Mouse (Mus musculus): ENCODE data around the gene Srsf6.

DNA sequence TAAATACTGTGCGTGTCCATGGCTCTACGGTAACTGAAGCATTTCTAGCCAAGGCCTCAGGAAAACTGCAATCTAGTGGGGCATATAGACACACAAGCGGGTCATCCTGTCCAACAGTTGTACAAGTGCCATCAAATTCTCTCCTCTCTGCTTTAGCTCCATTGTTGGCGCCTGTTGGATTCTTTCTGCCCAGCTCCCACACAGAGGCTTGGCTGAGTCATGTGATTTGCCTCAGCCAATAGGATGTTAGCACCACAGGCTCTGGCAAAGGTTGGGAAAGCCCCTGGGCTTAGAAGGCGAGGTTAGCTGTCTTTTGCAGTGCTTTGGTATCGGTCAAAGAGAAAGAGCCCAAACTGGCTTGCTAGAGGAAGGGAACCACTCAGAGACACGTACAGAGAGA is 42.1 kb upstream of the Srsf6 start:
- TF ChIP-seq POLR2A (IDR thresholded peaks at IDR 0.05; ENCODE audit: control insufficient read depth, low read depth, low read length) (no peak), CTCF (IDR thresholded peaks at IDR 0.05; ENCODE audit: control insufficient read depth, insufficient read depth, insufficient replicate concordance, low read depth, low read length) (no peak)

Measured in testis, adult 2 months (tissue).